Mouse (Mus musculus): Measurements from ENCODE around the gene Haus8. TPM values are rescaled to one million over a fixed set of nuclear protein-coding genes. Genes with fewer than 3 reads are reported as not detected.
"Not testable (repeated sequence)": the region's sequence is repeated elsewhere in the genome, so short reads cannot be mapped to it uniquely, and the experiment has no call there.

The Haus8 gene
- polyA plus RNA-seq, 1 experiment from 2014 or later = 55.5 TPM

GRCm38 (mm10) chr8:71276166-71276565, 3.4 kb upstream of the Haus8 start:
- H3K27ac ChIP-seq (ENCODE audit: low read depth, low read length) = no peak overlapping the region
- 92% methylated on average over 3 of the region's 3 CpGs for WGBS
- H3K36me3 ChIP-seq (ENCODE audit: control insufficient read depth, insufficient read depth, low read length) = no peaks in the 10 kb centered on the region
- H3K9me3 ChIP-seq (ENCODE audit: control insufficient read depth, low read length) = no peaks in the 10 kb centered on the region
- H3K4me2 ChIP-seq (replicated peaks; ENCODE audit: low read depth, low read length) = no peak overlapping the region
- H3K9ac ChIP-seq (ENCODE audit: low read depth, low read length) = no peak overlapping the region
- peaks cover 12% of the 10 kb centered on the region for H3K4me1 ChIP-seq (ENCODE audit: control insufficient read depth, insufficient read depth, low read length)
- ATAC-seq (ENCODE audit: low FRiP score, low TSS enrichment) = no peak
- no peak overlapping the region for H3K4me3 ChIP-seq (ENCODE audit: low read length)
- no peaks in the 10 kb centered on the region for H3K27me3 ChIP-seq (ENCODE audit: control insufficient read depth, insufficient read depth, low read length)

GRCm38 (mm10) chr8:71274478-71274877, 1.7 kb upstream of the Haus8 start:
- Histone ChIP-seq H3K27me3 (ENCODE audit: control insufficient read depth, insufficient read depth, low read length) (no peaks in the 10 kb centered on the region), H3K36me3 (ENCODE audit: control insufficient read depth, insufficient read depth, low read length) (no peaks in the 10 kb centered on the region), H3K9me3 (ENCODE audit: control insufficient read depth, low read length) (no peaks in the 10 kb centered on the region), H3K27ac (ENCODE audit: low read depth, low read length) (no peak overlapping the region), H3K9ac (ENCODE audit: low read depth, low read length) (no peak overlapping the region), H3K4me2 (replicated peaks; ENCODE audit: low read depth, low read length) (no peak overlapping the region), H3K4me1 (ENCODE audit: control insufficient read depth, insufficient read depth, low read length) (peaks cover 12% of the 10 kb centered on the region), H3K4me3 (ENCODE audit: low read length) (no peak overlapping the region)
- ATAC-seq (ENCODE audit: low FRiP score, low TSS enrichment) = no peak

GRCm38 (mm10) chr8:71273151-71273510, 397 bp upstream of the Haus8 start:
- Histone ChIP-seq H3K27ac (ENCODE audit: low read depth, low read length) (peak overlapping the region; percentile 84), H3K4me1 (ENCODE audit: control insufficient read depth, insufficient read depth, low read length) (peaks cover 12% of the 10 kb centered on the region), H3K4me2 (replicated peaks; ENCODE audit: low read depth, low read length) (peak overlapping the region; percentile 67), H3K9ac (ENCODE audit: low read depth, low read length) (peak overlapping the region; percentile 82), H3K36me3 (ENCODE audit: control insufficient read depth, insufficient read depth, low read length) (no peaks in the 10 kb centered on the region), H3K27me3 (ENCODE audit: control insufficient read depth, insufficient read depth, low read length) (no peaks in the 10 kb centered on the region), H3K4me3 (ENCODE audit: low read length) (peak overlapping the region; percentile 65), H3K9me3 (ENCODE audit: control insufficient read depth, low read length) (no peaks in the 10 kb centered on the region)
- peak; percentile 5 for ATAC-seq (ENCODE audit: low FRiP score, low TSS enrichment)
- WGBS = under 1% methylated on average over 14 of the region's 14 CpGs

DNA sequence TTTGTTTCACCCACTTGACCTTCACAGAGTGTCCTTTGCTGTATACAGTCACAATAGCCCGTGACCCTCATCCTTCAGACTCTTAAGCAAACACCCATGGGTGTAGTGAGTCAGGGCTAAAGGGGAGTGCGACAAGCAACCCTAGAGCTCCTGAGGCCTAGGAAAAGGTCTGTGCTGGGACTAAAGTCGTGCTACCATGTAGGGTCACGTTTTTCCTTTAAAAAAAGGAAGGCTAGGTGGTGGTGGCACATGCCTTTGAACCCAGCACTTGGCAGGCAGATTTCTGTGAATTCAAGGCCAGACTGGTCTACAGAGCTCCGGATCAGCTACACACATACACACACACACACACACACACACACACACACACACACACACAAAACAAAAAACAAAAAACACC, 1.1 kb downstream of the Haus8 start:
- 0 out of 2 replicates have a peak, but pooled peaks cover 2% of the 10 kb centered on the region for H3K36me3 ChIP-seq (ENCODE audit: control insufficient read depth, insufficient read depth, low read length)
- H3K4me3 ChIP-seq (ENCODE audit: low read length) = peak overlapping the region; percentile 65
- H3K27ac ChIP-seq (ENCODE audit: low read depth, low read length) = peak overlapping the region; percentile 63; the same call in 1 of the 2 replicates
- peaks cover 12% of the 10 kb centered on the region for H3K4me1 ChIP-seq (ENCODE audit: control insufficient read depth, insufficient read depth, low read length)
- no peak for ATAC-seq (ENCODE audit: low FRiP score, low TSS enrichment)
- peak overlapping the region; percentile 65 for H3K4me2 ChIP-seq (replicated peaks; ENCODE audit: low read depth, low read length)
- H3K27me3 ChIP-seq (ENCODE audit: control insufficient read depth, insufficient read depth, low read length) = no peaks in the 10 kb centered on the region
- 16% methylated on average over 5 of the region's 5 CpGs for WGBS
- peak overlapping the region; percentile 60 for H3K9ac ChIP-seq (ENCODE audit: low read depth, low read length)
- no peaks in the 10 kb centered on the region for H3K9me3 ChIP-seq (ENCODE audit: control insufficient read depth, low read length)

GRCm38 (mm10) chr8:71268286-71268685, 4.4 kb downstream of the Haus8 start:
- not testable (repeated sequence) for H3K27ac ChIP-seq (ENCODE audit: low read depth, low read length); H3K9ac ChIP-seq (ENCODE audit: low read depth, low read length); H3K9me3 ChIP-seq (ENCODE audit: control insufficient read depth, low read length); H3K36me3 ChIP-seq (ENCODE audit: control insufficient read depth, insufficient read depth, low read length); H3K27me3 ChIP-seq (ENCODE audit: control insufficient read depth, insufficient read depth, low read length); H3K4me3 ChIP-seq (ENCODE audit: low read length); H3K4me2 ChIP-seq (replicated peaks; ENCODE audit: low read depth, low read length); ATAC-seq (ENCODE audit: low FRiP score, low TSS enrichment); H3K4me1 ChIP-seq (ENCODE audit: control insufficient read depth, insufficient read depth, low read length)
- 87% methylated on average over 6 of the region's 6 CpGs for WGBS

GRCm38 (mm10) chr8:71267690-71268089, 5.0 kb downstream of the Haus8 start:
- no peak overlapping the region for H3K27ac ChIP-seq (ENCODE audit: low read depth, low read length)
- peaks cover 7% of the 10 kb centered on the region; the same call in 1 of the 2 replicates for H3K36me3 ChIP-seq (ENCODE audit: control insufficient read depth, insufficient read depth, low read length)
- no peak for ATAC-seq (ENCODE audit: low FRiP score, low TSS enrichment)
- H3K4me1 ChIP-seq (ENCODE audit: control insufficient read depth, insufficient read depth, low read length) = no peaks in the 10 kb centered on the region
- H3K27me3 ChIP-seq (ENCODE audit: control insufficient read depth, insufficient read depth, low read length) = no peaks in the 10 kb centered on the region
- WGBS = 98% methylated on average over 2 of the region's 2 CpGs
- H3K9ac ChIP-seq (ENCODE audit: low read depth, low read length) = no peak overlapping the region
- H3K9me3 ChIP-seq (ENCODE audit: control insufficient read depth, low read length) = no peaks in the 10 kb centered on the region
- no peak overlapping the region for H3K4me2 ChIP-seq (replicated peaks; ENCODE audit: low read depth, low read length)
- H3K4me3 ChIP-seq (ENCODE audit: low read length) = no peak overlapping the region

- Histone ChIP-seq H3K4me2 (replicated peaks; ENCODE audit: low read depth, low read length) (no peak overlapping the region), H3K27ac (ENCODE audit: low read depth, low read length) (no peak overlapping the region), H3K36me3 (ENCODE audit: control insufficient read depth, insufficient read depth, low read length) (peaks cover 18% of the 10 kb centered on the region), H3K4me3 (ENCODE audit: low read length) (no peak overlapping the region), H3K27me3 (ENCODE audit: control insufficient read depth, insufficient read depth, low read length) (no peaks in the 10 kb centered on the region), H3K4me1 (ENCODE audit: control insufficient read depth, insufficient read depth, low read length) (no peaks in the 10 kb centered on the region), H3K9ac (ENCODE audit: low read depth, low read length) (no peak overlapping the region), H3K9me3 (ENCODE audit: control insufficient read depth, low read length) (no peaks in the 10 kb centered on the region)
- ATAC-seq (ENCODE audit: low FRiP score, low TSS enrichment) = no peak; the same call in 1 of the 2 replicates
Observed at GRCm38 (mm10) chr8:71261234-71261633, 11.5 kb downstream of the Haus8 start.

DNA sequence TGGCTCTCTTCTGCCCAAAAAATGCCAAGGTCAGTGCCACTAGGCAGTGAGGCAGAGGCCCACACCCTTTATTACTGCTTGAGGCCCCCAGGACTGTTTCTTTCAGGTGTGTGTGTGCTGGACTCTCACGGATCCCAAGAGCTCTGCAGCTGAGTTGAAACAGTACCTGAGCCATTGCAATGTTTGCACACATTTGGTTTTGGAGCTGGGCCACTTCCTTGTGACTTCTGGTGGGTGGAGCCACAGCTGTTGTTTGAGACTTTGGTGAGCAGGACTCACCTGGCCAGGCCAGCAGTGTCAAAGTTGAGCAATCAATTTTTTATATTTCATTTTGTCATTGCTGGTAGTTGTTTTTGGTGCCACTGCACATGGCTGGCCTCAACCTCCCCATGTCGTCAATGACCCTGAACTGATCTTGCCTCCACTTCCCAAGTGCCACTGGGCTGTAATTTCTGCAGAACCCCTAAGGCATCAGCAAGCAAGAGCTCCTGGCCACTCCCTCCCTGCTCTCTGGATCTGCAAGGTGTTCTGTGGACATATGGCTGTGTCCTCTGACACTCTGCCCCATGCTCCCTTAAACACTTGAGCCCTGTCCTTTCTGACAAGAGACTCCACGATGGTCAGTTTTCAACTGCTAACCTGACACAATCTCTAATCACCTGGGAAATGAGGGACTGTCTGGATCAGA, 16.0 kb downstream of the Haus8 start:
- no peak overlapping the region for H3K9ac ChIP-seq (ENCODE audit: low read depth, low read length)
- H3K4me3 ChIP-seq (ENCODE audit: low read length) = no peak overlapping the region
- H3K36me3 ChIP-seq (ENCODE audit: control insufficient read depth, insufficient read depth, low read length) = peaks cover 32% of the 10 kb centered on the region
- H3K27me3 ChIP-seq (ENCODE audit: control insufficient read depth, insufficient read depth, low read length) = no peaks in the 10 kb centered on the region
- 98% methylated on average over 3 of the region's 3 CpGs for WGBS
- H3K27ac ChIP-seq (ENCODE audit: low read depth, low read length) = no peak overlapping the region
- H3K4me2 ChIP-seq (replicated peaks; ENCODE audit: low read depth, low read length) = no peak overlapping the region
- ATAC-seq (ENCODE audit: low FRiP score, low TSS enrichment) = no peak
- H3K9me3 ChIP-seq (ENCODE audit: control insufficient read depth, low read length) = no peaks in the 10 kb centered on the region
- H3K4me1 ChIP-seq (ENCODE audit: control insufficient read depth, insufficient read depth, low read length) = no peaks in the 10 kb centered on the region

DNA sequence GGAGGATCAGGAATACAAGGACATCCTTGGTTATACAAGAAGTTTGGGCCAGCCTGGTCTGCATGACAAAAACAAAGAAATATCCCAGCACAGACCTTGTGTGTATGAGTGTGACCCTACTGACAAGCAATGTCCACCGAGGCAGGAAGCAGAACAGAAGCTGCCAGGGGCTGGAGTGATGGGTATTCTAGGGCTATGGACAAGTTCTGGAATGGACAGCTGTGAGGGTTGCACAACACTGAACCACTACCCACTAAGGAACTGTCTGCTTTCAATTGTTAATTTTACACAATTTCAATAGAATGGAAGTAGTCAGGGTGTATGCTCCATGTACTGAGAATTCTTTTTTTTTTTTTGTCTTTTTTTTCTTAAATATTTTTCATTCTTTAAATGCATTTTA, 24.5 kb downstream of the Haus8 start:
- H3K4me2 ChIP-seq (replicated peaks; ENCODE audit: low read depth, low read length) = no peak overlapping the region
- no peaks in the 10 kb centered on the region for H3K27me3 ChIP-seq (ENCODE audit: control insufficient read depth, insufficient read depth, low read length)
- H3K4me3 ChIP-seq (ENCODE audit: low read length) = no peak overlapping the region
- no peaks in the 10 kb centered on the region for H3K4me1 ChIP-seq (ENCODE audit: control insufficient read depth, insufficient read depth, low read length)
- no peak for ATAC-seq (ENCODE audit: low FRiP score, low TSS enrichment)
- peaks cover 7% of the 10 kb centered on the region; the same call in 1 of the 2 replicates for H3K36me3 ChIP-seq (ENCODE audit: control insufficient read depth, insufficient read depth, low read length)
- no peak overlapping the region for H3K27ac ChIP-seq (ENCODE audit: low read depth, low read length)
- H3K9ac ChIP-seq (ENCODE audit: low read depth, low read length) = no peak overlapping the region
- no peaks in the 10 kb centered on the region for H3K9me3 ChIP-seq (ENCODE audit: control insufficient read depth, low read length)
- 96% methylated on average over 1 of the region's 1 CpGs for WGBS

Measured in kidney, embryonic 14.5 days (tissue).